Mouse (Mus musculus): ENCODE data around the gene Tns1. TPM values are rescaled to one million over a fixed set of nuclear protein-coding genes. Genes with fewer than 3 reads are reported as not detected.

Tns1 gene
- polyA plus RNA-seq, 1 experiment from 2014 or later = 15.6 TPM

DNA sequence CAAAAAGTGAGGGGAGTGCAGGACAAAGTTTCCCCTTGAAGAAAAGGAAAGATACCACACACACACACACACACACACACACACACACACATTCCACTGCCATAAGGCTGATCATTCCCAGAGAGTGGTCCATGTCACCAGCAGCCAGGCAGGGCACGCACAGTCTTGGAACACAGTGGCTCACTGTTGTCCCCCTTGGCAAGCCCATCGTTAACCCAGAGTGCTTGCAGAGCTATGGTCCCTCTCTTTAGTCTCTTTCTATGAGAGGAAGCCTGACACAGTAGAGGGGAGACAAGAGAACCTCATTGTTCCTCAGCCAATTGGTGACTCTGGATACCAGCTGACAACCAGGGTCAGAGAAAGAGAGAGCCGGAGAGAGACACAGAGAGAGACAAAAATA lies 179.9 kb downstream of the Tns1 start:
- H3K27ac ChIP-seq (ENCODE audit: low read depth, low read length) = no peak overlapping the region
- no peak for DNase-seq (ENCODE audit: low spot score)

DNA sequence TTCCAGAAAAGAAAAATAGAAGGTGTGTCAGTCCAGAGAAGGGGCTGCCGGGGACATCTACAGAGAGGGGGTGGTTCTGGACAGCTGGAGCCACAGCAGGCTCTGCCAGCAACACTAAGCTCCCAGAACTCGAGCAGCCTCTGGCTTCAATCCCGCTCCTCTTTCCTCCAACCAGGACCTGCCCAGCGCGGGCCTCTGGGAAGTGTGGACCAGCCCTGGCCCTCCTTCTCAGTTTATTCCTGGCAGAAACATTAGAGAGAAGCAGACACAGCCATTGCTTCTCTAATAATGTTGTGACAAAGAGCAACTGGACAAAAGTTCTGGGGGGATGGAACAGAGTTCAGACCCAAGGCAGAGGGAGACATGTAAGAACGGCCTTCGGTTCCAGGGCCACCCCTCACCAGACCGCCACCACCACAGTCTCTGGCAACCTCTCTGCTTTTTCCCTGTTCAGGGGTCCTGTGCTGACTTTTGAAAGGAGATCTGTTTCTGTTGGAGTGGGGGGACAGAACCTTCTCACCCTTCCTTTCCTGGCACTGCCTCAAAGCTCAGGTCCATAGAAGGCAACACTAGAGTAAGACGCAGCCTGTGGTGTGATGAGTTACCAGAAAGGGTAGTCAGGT lies 180.5 kb downstream of the Tns1 start:
- no peaks in the 10 kb centered on the region; the same call in 1 of the 2 replicates for H3K36me3 ChIP-seq (ENCODE audit: control insufficient read depth, insufficient read depth, low read length)
- DNase-seq (ENCODE audit: low spot score) (no peak), ATAC-seq (replicated peaks; ENCODE audit: low FRiP score) (no peak)
- 0 out of 2 replicates have a peak, but pooled peaks cover 2% of the 10 kb centered on the region for H3K4me1 ChIP-seq (replicated peaks; ENCODE audit: control insufficient read depth, insufficient read depth, low read length)
- H3K9me3 ChIP-seq (ENCODE audit: control insufficient read depth, low read length) = no peaks in the 10 kb centered on the region
- no peak overlapping the region for H3K4me3 ChIP-seq (ENCODE audit: low read depth, low read length)
- H3K27me3 ChIP-seq (ENCODE audit: control insufficient read depth, insufficient read depth, low read length) = no peaks in the 10 kb centered on the region
- 79% methylated on average over 9 of the region's 9 CpGs for WGBS
- H3K27ac ChIP-seq (ENCODE audit: low read depth, low read length) = no peak overlapping the region
- no peak overlapping the region for H3K4me2 ChIP-seq (ENCODE audit: low read depth, low read length, severe bottlenecking)
- no peak overlapping the region for H3K9ac ChIP-seq (ENCODE audit: low read length)

More for the DNA sequence above, 179.9 kb downstream of the Tns1 start:
- no peaks in the 10 kb centered on the region for H3K27me3 ChIP-seq (ENCODE audit: control insufficient read depth, insufficient read depth, low read length)
- no peak for ATAC-seq (replicated peaks; ENCODE audit: low FRiP score)
- no peak overlapping the region for H3K9ac ChIP-seq (ENCODE audit: low read length)
- no peak overlapping the region for H3K4me2 ChIP-seq (ENCODE audit: low read depth, low read length, severe bottlenecking)
- WGBS = 60% methylated on average over 3 of the region's 3 CpGs
- no peaks in the 10 kb centered on the region; the same call in 1 of the 2 replicates for H3K36me3 ChIP-seq (ENCODE audit: control insufficient read depth, insufficient read depth, low read length)
- no peaks in the 10 kb centered on the region for H3K9me3 ChIP-seq (ENCODE audit: control insufficient read depth, low read length)
- H3K4me3 ChIP-seq (ENCODE audit: low read depth, low read length) = no peak overlapping the region
- 0 out of 2 replicates have a peak, but pooled peaks cover 2% of the 10 kb centered on the region for H3K4me1 ChIP-seq (replicated peaks; ENCODE audit: control insufficient read depth, insufficient read depth, low read length)

DNA sequence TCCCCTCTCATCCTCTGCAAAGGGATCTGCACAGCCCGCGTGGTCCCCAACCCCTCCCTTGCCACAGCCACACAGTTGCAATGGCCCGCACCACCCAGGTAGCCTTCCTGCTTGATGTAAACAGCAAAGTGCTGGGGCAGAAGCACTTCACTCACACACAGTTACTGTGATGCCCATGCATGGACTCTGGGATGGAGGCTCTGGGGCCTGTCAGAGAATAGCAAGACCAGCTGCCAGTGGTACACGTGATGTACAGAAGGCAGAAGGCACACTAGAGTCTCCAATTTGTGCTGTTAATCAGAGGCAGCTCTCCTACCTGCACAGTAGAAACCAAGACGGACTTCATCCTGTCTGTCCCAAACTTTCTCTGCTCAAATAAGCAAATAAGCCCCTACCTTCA lies 181.0 kb downstream of the Tns1 start:
- no peaks in the 10 kb centered on the region for H3K27me3 ChIP-seq (ENCODE audit: control insufficient read depth, insufficient read depth, low read length)
- DNase-seq (ENCODE audit: low spot score) (no peak), ATAC-seq (replicated peaks; ENCODE audit: low FRiP score) (no peak)
- no peak overlapping the region for H3K4me3 ChIP-seq (ENCODE audit: low read depth, low read length)
- 0 out of 2 replicates have a peak, but pooled peaks cover 2% of the 10 kb centered on the region for H3K4me1 ChIP-seq (replicated peaks; ENCODE audit: control insufficient read depth, insufficient read depth, low read length)
- no peak overlapping the region for H3K9ac ChIP-seq (ENCODE audit: low read length)
- H3K36me3 ChIP-seq (ENCODE audit: control insufficient read depth, insufficient read depth, low read length) = no peaks in the 10 kb centered on the region; the same call in 1 of the 2 replicates
- H3K27ac ChIP-seq (ENCODE audit: low read depth, low read length) = no peak overlapping the region
- no peak overlapping the region for H3K4me2 ChIP-seq (ENCODE audit: low read depth, low read length, severe bottlenecking)
- no peaks in the 10 kb centered on the region for H3K9me3 ChIP-seq (ENCODE audit: control insufficient read depth, low read length)
- WGBS = 77% methylated on average over 5 of the region's 5 CpGs

DNA sequence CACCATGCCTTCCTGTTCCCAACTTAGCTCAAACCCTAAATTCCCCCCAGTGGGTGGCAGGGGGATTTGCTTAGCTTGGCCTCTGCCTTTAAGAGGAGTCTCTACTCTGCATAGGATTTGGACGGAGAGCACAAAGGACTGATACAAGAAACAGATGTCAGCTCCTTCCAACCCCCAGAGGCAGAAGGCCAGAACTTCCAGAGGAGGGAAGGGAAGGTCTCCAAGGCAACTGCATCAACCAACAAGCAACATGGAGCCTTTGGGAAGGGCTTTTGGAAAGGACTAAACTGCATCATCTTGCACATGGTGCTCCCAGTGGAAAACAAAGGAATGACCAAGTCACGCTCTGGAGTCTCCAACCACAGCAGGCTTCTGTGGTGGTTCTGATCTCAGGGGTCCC lies 182.0 kb downstream of the Tns1 start:
- H3K9me3 ChIP-seq (ENCODE audit: control insufficient read depth, low read length) = no peaks in the 10 kb centered on the region
- no peak overlapping the region for H3K4me2 ChIP-seq (ENCODE audit: low read depth, low read length, severe bottlenecking)
- ATAC-seq (replicated peaks; ENCODE audit: low FRiP score) (no peak), DNase-seq (ENCODE audit: low spot score) (no peak)
- H3K9ac ChIP-seq (ENCODE audit: low read length) = no peak overlapping the region
- no peaks in the 10 kb centered on the region for H3K27me3 ChIP-seq (ENCODE audit: control insufficient read depth, insufficient read depth, low read length)
- WGBS = 50% methylated on average over 2 of the region's 2 CpGs
- H3K4me3 ChIP-seq (ENCODE audit: low read depth, low read length) = no peak overlapping the region
- H3K36me3 ChIP-seq (ENCODE audit: control insufficient read depth, insufficient read depth, low read length) = no peaks in the 10 kb centered on the region; the same call in 1 of the 2 replicates
- H3K27ac ChIP-seq (ENCODE audit: low read depth, low read length) = no peak overlapping the region
- 0 out of 2 replicates have a peak, but pooled peaks cover 2% of the 10 kb centered on the region for H3K4me1 ChIP-seq (replicated peaks; ENCODE audit: control insufficient read depth, insufficient read depth, low read length)

GRCm38 (mm10) chr1:73941697-73942096 lies 182.6 kb downstream of the Tns1 start:
- Histone ChIP-seq H3K27ac (ENCODE audit: low read depth, low read length) (no peak overlapping the region), H3K4me2 (ENCODE audit: low read depth, low read length, severe bottlenecking) (no peak overlapping the region), H3K9ac (ENCODE audit: low read length) (no peak overlapping the region), H3K4me3 (ENCODE audit: low read depth, low read length) (no peak overlapping the region), H3K36me3 (ENCODE audit: control insufficient read depth, insufficient read depth, low read length) (no peaks in the 10 kb centered on the region; the same call in 1 of the 2 replicates), H3K9me3 (ENCODE audit: control insufficient read depth, low read length) (no peaks in the 10 kb centered on the region), H3K4me1 (replicated peaks; ENCODE audit: control insufficient read depth, insufficient read depth, low read length) (0 out of 2 replicates have a peak, but pooled peaks cover 2% of the 10 kb centered on the region), H3K27me3 (ENCODE audit: control insufficient read depth, insufficient read depth, low read length) (no peaks in the 10 kb centered on the region)
- 46% methylated on average over 9 of the region's 9 CpGs for WGBS
- DNase-seq (ENCODE audit: low spot score) = no peak
- no peak for ATAC-seq (replicated peaks; ENCODE audit: low FRiP score)

GRCm38 (mm10) chr1:73940491-73941204 lies 183.6 kb downstream of the Tns1 start:
- DNase-seq (ENCODE audit: low spot score) (no peak), ATAC-seq (replicated peaks; ENCODE audit: low FRiP score) (no peak)
- H3K36me3 ChIP-seq (ENCODE audit: control insufficient read depth, insufficient read depth, low read length) = no peaks in the 10 kb centered on the region; the same call in 1 of the 2 replicates
- H3K27me3 ChIP-seq (ENCODE audit: control insufficient read depth, insufficient read depth, low read length) = no peaks in the 10 kb centered on the region
- H3K4me1 ChIP-seq (replicated peaks; ENCODE audit: control insufficient read depth, insufficient read depth, low read length) = 0 out of 2 replicates have a peak, but pooled peaks cover 2% of the 10 kb centered on the region
- H3K9ac ChIP-seq (ENCODE audit: low read length) = no peak overlapping the region
- WGBS = 75% methylated on average over 9 of the region's 9 CpGs
- H3K4me3 ChIP-seq (ENCODE audit: low read depth, low read length) = no peak overlapping the region
- no peaks in the 10 kb centered on the region for H3K9me3 ChIP-seq (ENCODE audit: control insufficient read depth, low read length)
- no peak overlapping the region for H3K27ac ChIP-seq (ENCODE audit: low read depth, low read length)
- no peak overlapping the region for H3K4me2 ChIP-seq (ENCODE audit: low read depth, low read length, severe bottlenecking)

DNA sequence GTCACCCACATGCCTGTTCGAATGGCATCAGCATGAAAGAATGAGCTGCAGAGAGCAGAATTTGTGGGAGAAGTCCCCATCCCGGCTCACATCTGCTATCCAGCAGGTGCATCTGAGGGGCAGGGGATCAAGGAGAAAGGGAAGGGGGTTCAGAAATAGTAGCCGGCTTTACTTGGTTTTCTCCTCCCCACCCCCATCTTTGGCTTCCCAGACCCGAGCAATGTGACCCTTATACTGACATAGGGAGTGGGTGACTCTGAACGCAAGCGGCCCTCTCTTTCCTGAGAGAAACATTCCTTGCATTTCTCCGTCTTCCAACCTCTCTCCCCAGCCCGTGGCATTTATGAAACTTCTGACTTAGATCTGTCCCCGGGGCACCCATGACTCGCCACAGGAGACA lies 185.7 kb downstream of the Tns1 start:
- H3K4me2 ChIP-seq (ENCODE audit: low read depth, low read length, severe bottlenecking) = no peak overlapping the region
- no peaks in the 10 kb centered on the region for H3K36me3 ChIP-seq (ENCODE audit: control insufficient read depth, insufficient read depth, low read length)
- no peak for ATAC-seq (replicated peaks; ENCODE audit: low FRiP score)
- no peak overlapping the region for H3K27ac ChIP-seq (ENCODE audit: low read depth, low read length)
- WGBS = 82% methylated on average over 10 of the region's 10 CpGs
- DNase-seq (ENCODE audit: low spot score) = no peak
- no peaks in the 10 kb centered on the region for H3K9me3 ChIP-seq (ENCODE audit: control insufficient read depth, low read length)
- H3K4me3 ChIP-seq (ENCODE audit: low read depth, low read length) = no peak overlapping the region
- 0 out of 2 replicates have a peak, but pooled peaks cover 2% of the 10 kb centered on the region for H3K4me1 ChIP-seq (replicated peaks; ENCODE audit: control insufficient read depth, insufficient read depth, low read length)
- no peaks in the 10 kb centered on the region for H3K27me3 ChIP-seq (ENCODE audit: control insufficient read depth, insufficient read depth, low read length)
- H3K9ac ChIP-seq (ENCODE audit: low read length) = no peak overlapping the region

DNA sequence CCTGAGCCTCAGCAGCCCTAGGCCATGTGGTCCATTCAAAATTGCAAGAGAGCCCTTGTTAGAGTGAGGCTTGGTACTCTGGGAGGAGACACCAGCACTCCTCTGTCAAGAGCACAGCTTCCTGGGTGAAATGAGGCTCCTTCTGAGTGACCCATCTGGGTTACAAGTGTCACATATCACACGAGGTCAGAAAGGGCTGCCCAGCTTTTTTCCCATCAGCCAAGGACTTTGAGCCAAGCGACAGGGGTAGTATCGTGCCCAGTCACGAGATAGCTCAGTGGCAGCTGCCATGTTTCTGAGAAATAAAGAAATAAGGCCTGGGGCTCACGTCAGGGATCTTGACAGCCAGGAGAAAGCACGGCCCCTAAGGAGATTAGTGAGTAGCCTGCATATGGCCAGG lies 186.4 kb downstream of the Tns1 start:
- Histone ChIP-seq H3K27me3 (ENCODE audit: control insufficient read depth, insufficient read depth, low read length) (no peaks in the 10 kb centered on the region), H3K4me2 (ENCODE audit: low read depth, low read length, severe bottlenecking) (no peak overlapping the region), H3K9ac (ENCODE audit: low read length) (no peak overlapping the region), H3K27ac (ENCODE audit: low read depth, low read length) (no peak overlapping the region), H3K4me3 (ENCODE audit: low read depth, low read length) (no peak overlapping the region), H3K4me1 (replicated peaks; ENCODE audit: control insufficient read depth, insufficient read depth, low read length) (0 out of 2 replicates have a peak, but pooled peaks cover 2% of the 10 kb centered on the region), H3K9me3 (ENCODE audit: control insufficient read depth, low read length) (no peaks in the 10 kb centered on the region), H3K36me3 (ENCODE audit: control insufficient read depth, insufficient read depth, low read length) (no peaks in the 10 kb centered on the region)
- no peak for ATAC-seq (replicated peaks; ENCODE audit: low FRiP score)
- WGBS = 65% methylated on average over 6 of the region's 6 CpGs
- no peak for DNase-seq (ENCODE audit: low spot score)
